Mouse (Mus musculus): ENCODE data around the gene Cxcl17. TPM values are rescaled to one million over a fixed set of nuclear protein-coding genes. Genes with fewer than 3 reads are reported as not detected.
"Not testable (repeated sequence)": the region's sequence is repeated elsewhere in the genome, so short reads cannot be mapped to it uniquely, and the experiment has no call there.

Gene Cxcl17
- polyA plus RNA-seq, 1 experiment from 2014 or later = 0.80 TPM

DNA sequence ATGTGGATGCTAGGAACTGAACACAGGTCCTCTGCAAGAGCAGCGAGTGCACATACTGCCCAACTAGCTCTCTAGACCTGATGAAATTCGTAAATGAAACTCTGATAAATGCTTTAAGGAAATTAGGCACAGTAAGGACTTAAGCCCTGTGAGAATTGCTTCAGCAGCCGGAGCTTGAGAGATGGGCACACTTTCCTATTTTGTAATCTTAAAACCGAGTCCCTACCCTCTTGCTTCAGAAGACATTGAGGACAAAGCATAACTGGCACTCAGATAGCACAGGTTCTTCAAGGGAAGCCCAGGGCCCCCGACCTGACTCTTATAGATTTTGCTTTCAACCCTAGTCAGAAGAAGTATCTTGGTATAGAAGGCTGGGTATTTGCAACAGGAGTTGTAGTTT, 14.5 kb upstream of the Cxcl17 start:
- Histone ChIP-seq H3K9me3 (ENCODE audit: control insufficient read depth, low read length) (no peaks in the 10 kb centered on the region), H3K9ac (no peak overlapping the region), H3K4me1 (replicated peaks; ENCODE audit: control insufficient read depth, insufficient read depth, low read length) (no peaks in the 10 kb centered on the region), H3K27me3 (ENCODE audit: control insufficient read depth, insufficient read depth, low read length) (0 out of 2 replicates have a peak, but pooled peaks cover 4% of the 10 kb centered on the region), H3K4me2 (replicated peaks) (no peak overlapping the region), H3K27ac (no peak overlapping the region), H3K4me3 (replicated peaks; ENCODE audit: low read length) (no peak overlapping the region), H3K36me3 (replicated peaks; ENCODE audit: control insufficient read depth, insufficient read depth) (no peaks in the 10 kb centered on the region)
- DNase-seq (ENCODE audit: low spot score) = no peak
- ATAC-seq (ENCODE audit: low FRiP score) = no peak
- WGBS = 85% methylated on average over 5 of the region's 5 CpGs

GRCm38 (mm10) chr7:25426380-25426779, 13.7 kb upstream of the Cxcl17 start:
- H3K9ac ChIP-seq; H3K4me3 ChIP-seq (replicated peaks; ENCODE audit: low read length); H3K4me1 ChIP-seq (replicated peaks; ENCODE audit: control insufficient read depth, insufficient read depth, low read length); ATAC-seq (ENCODE audit: low FRiP score); DNase-seq (ENCODE audit: low spot score); H3K36me3 ChIP-seq (replicated peaks; ENCODE audit: control insufficient read depth, insufficient read depth); H3K27ac ChIP-seq; H3K4me2 ChIP-seq (replicated peaks); H3K9me3 ChIP-seq (ENCODE audit: control insufficient read depth, low read length); H3K27me3 ChIP-seq (ENCODE audit: control insufficient read depth, insufficient read depth, low read length): not testable (repeated sequence)
- 87% methylated on average over 4 of the region's 4 CpGs for WGBS

DNA sequence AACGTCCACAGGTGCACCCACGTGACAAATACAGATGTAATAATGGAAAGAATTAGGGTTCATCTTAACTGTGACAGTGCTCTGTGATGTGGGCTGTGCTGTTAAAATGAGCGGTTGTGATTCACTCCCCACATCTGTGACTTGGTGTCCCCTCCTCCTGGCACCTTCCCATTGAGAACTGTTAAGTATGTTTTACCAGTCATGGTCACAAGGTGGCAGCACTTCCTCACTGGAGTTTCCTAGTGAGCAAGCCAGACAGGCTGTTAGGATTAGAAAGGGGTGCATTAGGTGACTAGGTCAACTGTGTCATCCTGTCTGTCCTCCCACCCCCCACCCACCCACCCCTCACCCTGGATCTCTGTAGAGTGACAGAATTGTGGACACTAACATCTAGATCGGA, 11.7 kb upstream of the Cxcl17 start:
- 0 out of 2 replicates have a peak, but pooled peaks cover 4% of the 10 kb centered on the region for H3K27me3 ChIP-seq (ENCODE audit: control insufficient read depth, insufficient read depth, low read length)
- no peak overlapping the region for H3K27ac ChIP-seq
- DNase-seq (ENCODE audit: low spot score) = peak; percentile 96
- H3K9ac ChIP-seq = no peak overlapping the region
- 41% methylated on average over 4 of the region's 4 CpGs for whole genome bisulfite sequencing
- H3K4me2 ChIP-seq (replicated peaks) = no peak overlapping the region
- no peaks in the 10 kb centered on the region for H3K4me1 ChIP-seq (replicated peaks; ENCODE audit: control insufficient read depth, insufficient read depth, low read length)
- H3K9me3 ChIP-seq (ENCODE audit: control insufficient read depth, low read length) = no peaks in the 10 kb centered on the region
- 0 out of 2 replicates have a peak, but pooled peaks have one; percentile 55 for ATAC-seq (ENCODE audit: low FRiP score)
- no peaks in the 10 kb centered on the region for H3K36me3 ChIP-seq (replicated peaks; ENCODE audit: control insufficient read depth, insufficient read depth)
- H3K4me3 ChIP-seq (replicated peaks; ENCODE audit: low read length) = no peak overlapping the region

DNA sequence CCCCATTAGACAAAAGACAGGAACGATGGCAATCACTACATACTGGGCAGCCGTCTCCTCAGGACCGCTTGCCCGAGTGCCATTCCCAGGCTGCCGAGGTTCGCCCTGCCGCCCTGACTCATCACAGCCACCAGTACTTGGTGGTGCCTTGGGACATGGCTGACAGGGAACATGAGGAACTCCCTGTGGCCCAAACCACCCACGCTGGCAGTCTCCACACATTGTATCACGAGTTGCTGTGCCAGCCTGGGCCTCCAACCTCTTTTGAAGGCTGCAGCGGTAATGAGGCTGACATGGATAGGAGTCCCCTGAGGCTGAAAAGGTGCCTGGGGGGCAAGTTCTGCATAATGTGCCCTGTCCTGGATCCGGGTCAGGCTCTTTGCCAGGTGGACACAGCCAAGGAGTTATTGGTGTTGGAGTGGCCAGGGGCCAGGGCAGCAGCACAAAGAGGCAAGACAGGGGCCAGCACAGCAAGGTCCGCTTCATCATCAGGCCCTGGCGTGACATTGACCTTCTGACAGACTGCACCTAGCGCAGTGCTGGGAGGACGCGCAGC, 9.7 kb upstream of the Cxcl17 start:
- Histone ChIP-seq H3K9ac (no peak overlapping the region), H3K4me2 (replicated peaks) (no peak overlapping the region), H3K4me3 (replicated peaks; ENCODE audit: low read length) (no peak overlapping the region), H3K27me3 (ENCODE audit: control insufficient read depth, insufficient read depth, low read length) (0 out of 2 replicates have a peak, but pooled peaks cover 4% of the 10 kb centered on the region), H3K36me3 (replicated peaks; ENCODE audit: control insufficient read depth, insufficient read depth) (no peaks in the 10 kb centered on the region), H3K4me1 (replicated peaks; ENCODE audit: control insufficient read depth, insufficient read depth, low read length) (no peaks in the 10 kb centered on the region), H3K27ac (no peak overlapping the region), H3K9me3 (ENCODE audit: control insufficient read depth, low read length) (no peaks in the 10 kb centered on the region)
- no peak for DNase-seq (ENCODE audit: low spot score)
- no peak for ATAC-seq (ENCODE audit: low FRiP score)
- 64% methylated on average over 16 of the region's 16 CpGs for WGBS

- 92% methylated on average over 4 of the region's 4 CpGs for WGBS
- Histone ChIP-seq H3K36me3 (replicated peaks; ENCODE audit: control insufficient read depth, insufficient read depth) (no peaks in the 10 kb centered on the region), H3K9ac (no peak overlapping the region), H3K27ac (no peak overlapping the region), H3K4me3 (replicated peaks; ENCODE audit: low read length) (no peak overlapping the region), H3K27me3 (ENCODE audit: control insufficient read depth, insufficient read depth, low read length) (0 out of 2 replicates have a peak, but pooled peaks cover 4% of the 10 kb centered on the region), H3K9me3 (ENCODE audit: control insufficient read depth, low read length) (no peaks in the 10 kb centered on the region), H3K4me1 (replicated peaks; ENCODE audit: control insufficient read depth, insufficient read depth, low read length) (no peaks in the 10 kb centered on the region), H3K4me2 (replicated peaks) (no peak overlapping the region)
- no peak for DNase-seq (ENCODE audit: low spot score)
- no peak for ATAC-seq (ENCODE audit: low FRiP score)
Observed at GRCm38 (mm10) chr7:25419943-25420342, 7.3 kb upstream of the Cxcl17 start.

DNA sequence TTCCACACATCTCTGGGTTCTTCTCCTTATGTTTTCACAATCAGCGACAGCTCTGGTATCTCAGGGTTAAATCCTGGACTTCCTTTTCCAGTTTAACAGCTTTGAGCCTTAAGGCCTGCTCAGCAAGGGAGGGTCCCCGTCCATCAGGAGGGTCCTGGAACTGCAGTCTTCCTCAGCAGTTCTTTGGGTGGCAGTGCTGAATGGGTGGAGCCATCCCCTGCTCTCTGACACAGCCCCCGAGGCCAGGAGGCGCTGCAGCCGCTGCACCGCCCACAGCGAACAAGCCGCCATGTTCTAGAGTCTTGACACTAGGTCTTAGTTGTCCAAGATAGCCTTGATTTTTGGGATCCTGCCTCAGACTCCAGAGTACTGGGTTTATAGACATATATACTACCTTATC, 6.8 kb upstream of the Cxcl17 start:
- 86% methylated on average over 8 of the region's 8 CpGs for WGBS
- Histone ChIP-seq H3K27me3 (ENCODE audit: control insufficient read depth, insufficient read depth, low read length) (0 out of 2 replicates have a peak, but pooled peaks cover 4% of the 10 kb centered on the region), H3K9ac (no peak overlapping the region), H3K4me1 (replicated peaks; ENCODE audit: control insufficient read depth, insufficient read depth, low read length) (no peaks in the 10 kb centered on the region), H3K4me2 (replicated peaks) (no peak overlapping the region), H3K9me3 (ENCODE audit: control insufficient read depth, low read length) (no peaks in the 10 kb centered on the region), H3K4me3 (replicated peaks; ENCODE audit: low read length) (no peak overlapping the region), H3K27ac (no peak overlapping the region), H3K36me3 (replicated peaks; ENCODE audit: control insufficient read depth, insufficient read depth) (no peaks in the 10 kb centered on the region)
- no peak for DNase-seq (ENCODE audit: low spot score)
- no peak for ATAC-seq (ENCODE audit: low FRiP score)

GRCm38 (mm10) chr7:25417597-25417996, 4.9 kb upstream of the Cxcl17 start:
- Histone ChIP-seq H3K36me3 (replicated peaks; ENCODE audit: control insufficient read depth, insufficient read depth) (no peaks in the 10 kb centered on the region), H3K9ac (no peak overlapping the region), H3K4me2 (replicated peaks) (no peak overlapping the region), H3K27ac (no peak overlapping the region), H3K4me1 (replicated peaks; ENCODE audit: control insufficient read depth, insufficient read depth, low read length) (no peaks in the 10 kb centered on the region), H3K9me3 (ENCODE audit: control insufficient read depth, low read length) (no peaks in the 10 kb centered on the region), H3K27me3 (ENCODE audit: control insufficient read depth, insufficient read depth, low read length) (no peaks in the 10 kb centered on the region), H3K4me3 (replicated peaks; ENCODE audit: low read length) (no peak overlapping the region)
- ATAC-seq (ENCODE audit: low FRiP score) (no peak), DNase-seq (ENCODE audit: low spot score) (no peak)
- WGBS = 73% methylated on average over 1 of the region's 1 CpGs

GRCm38 (mm10) chr7:25411861-25412260, 825 bp downstream of the Cxcl17 start:
- H3K4me3 ChIP-seq (replicated peaks; ENCODE audit: low read length) = no peak overlapping the region
- no peak for ATAC-seq (ENCODE audit: low FRiP score)
- WGBS = 87% methylated on average over 3 of the region's 3 CpGs

GRCm38 (mm10) chr7:25410969-25411615, 1.6 kb downstream of the Cxcl17 start:
- no peaks in the 10 kb centered on the region for H3K4me1 ChIP-seq (replicated peaks; ENCODE audit: control insufficient read depth, insufficient read depth, low read length)
- 89% methylated on average over 1 of the region's 1 CpGs for WGBS
- no peak for ATAC-seq (ENCODE audit: low FRiP score)

More at GRCm38 (mm10) chr7:25411861-25412260, 825 bp downstream of the Cxcl17 start:
- Histone ChIP-seq H3K27ac (no peak overlapping the region), H3K4me2 (replicated peaks) (no peak overlapping the region), H3K9ac (no peak overlapping the region), H3K36me3 (replicated peaks; ENCODE audit: control insufficient read depth, insufficient read depth) (no peaks in the 10 kb centered on the region), H3K27me3 (ENCODE audit: control insufficient read depth, insufficient read depth, low read length) (no peaks in the 10 kb centered on the region), H3K9me3 (ENCODE audit: control insufficient read depth, low read length) (no peaks in the 10 kb centered on the region), H3K4me1 (replicated peaks; ENCODE audit: control insufficient read depth, insufficient read depth, low read length) (no peaks in the 10 kb centered on the region)
- no peak for DNase-seq (ENCODE audit: low spot score)

More at GRCm38 (mm10) chr7:25410969-25411615, 1.6 kb downstream of the Cxcl17 start:
- Histone ChIP-seq H3K4me3 (replicated peaks; ENCODE audit: low read length) (no peak overlapping the region), H3K36me3 (replicated peaks; ENCODE audit: control insufficient read depth, insufficient read depth) (no peaks in the 10 kb centered on the region), H3K9me3 (ENCODE audit: control insufficient read depth, low read length) (no peaks in the 10 kb centered on the region), H3K27me3 (ENCODE audit: control insufficient read depth, insufficient read depth, low read length) (no peaks in the 10 kb centered on the region), H3K4me2 (replicated peaks) (no peak overlapping the region), H3K9ac (no peak overlapping the region), H3K27ac (no peak overlapping the region)
- no peak for DNase-seq (ENCODE audit: low spot score)

Measured in hindbrain, embryonic 14.5 days (tissue).